Mouse (Mus musculus) subcutaneous adipose tissue, adult 2 months (tissue): ENCODE measurements around the gene Zfp1. TPM values are rescaled to one million over a fixed set of nuclear protein-coding genes. Genes with fewer than 3 reads are reported as not detected.

Source experiments
- polyA plus RNA-seq: library from polyadenylated mRNA; depleted of rRNA; stranded (reverse); fragments of >200 nt; gene quantifications from 2 replicates; pipeline ENCODE4 v1.2.3, GENCODE M21; 2012; ENCODE audit warnings: low replicate concordance; rRNA removed

The Zfp1 gene
- 5.7 and 9.5 TPM in 2 replicates for polyA plus RNA-seq

GRCm38 (mm10) chr8:111643264-111644141, at the start of gene Zfp1:
TSS of gene Zfp1 (plus strand) at chr8:111643401.

GRCm38 (mm10) chr8:111630105-111630521, 13.1 kb upstream of the Zfp1 start, which contains the start of gene Ldhd:
TSS of gene Ldhd (minus strand) at chr8:111630374.

GRCm38 (mm10) chr8:111690960-111691445, 47.8 kb downstream of the Zfp1 start, which contains the start of gene Ctrb1:
TSS of gene Ctrb1 (minus strand) at chr8:111691010.

Other genes starting within 250 kb of the Zfp1 start
- 0.37 and 0.77 TPM in 2 replicates for gene Fa2h, start 249.6 kb upstream of the Zfp1 start, polyA plus RNA-seq
- gene Wdr59, start 121.3 kb upstream of the Zfp1 start, polyA plus RNA-seq, result 10.3 and 18.8 TPM in 2 replicates
- gene Znrf1, start 107.3 kb upstream of the Zfp1 start, polyA plus RNA-seq, result 50.8 and 86.7 TPM in 2 replicates
- gene Ldhd, start 13.0 kb upstream of the Zfp1 start, polyA plus RNA-seq, result 36.3 and 61.5 TPM in 2 replicates
- gene Ctrb1, start 47.6 kb downstream of the Zfp1 start, polyA plus RNA-seq, result 1.9 and 2.5 TPM in 2 replicates
- gene Bcar1, start 100.4 kb downstream of the Zfp1 start, polyA plus RNA-seq, result 55.0 and 62.7 TPM in 2 replicates
- 6.5 and 9.2 TPM in 2 replicates for gene Cfdp1, start 210.9 kb downstream of the Zfp1 start, polyA plus RNA-seq
- 3.0 and 3.4 TPM in 2 replicates for gene Tmem170, start 233.3 kb downstream of the Zfp1 start, polyA plus RNA-seq